Mouse (Mus musculus) intestine, postnatal 0 days (tissue): ENCODE data around the gene Ikzf1. TPM values are rescaled to one million over a fixed set of nuclear protein-coding genes. Genes with fewer than 3 reads are reported as not detected.

Source experiments
- ATAC-seq: fragments of 200-750 bp; cut with Nextera tagmentation; 2 replicates; pipeline ENCODE4 v1.8.0; 2017; ENCODE audit warnings: mild to moderate bottlenecking, moderate TSS enrichment, moderate library complexity
- H3K27ac ChIP-seq: fragments of 300-500 bp; sonication (generic); 2 replicates; pipeline ENCODE4 v1.5.1; 2014; ENCODE audit warnings: mild to moderate bottlenecking, low read depth, low read length, moderate library complexity
- H3K27me3 ChIP-seq: fragments of 300-500 bp; sonication (generic); replicated peaks from 2 replicates; pipeline ENCODE4 v1.6.1; 2014; ENCODE audit warnings: low read length, mixed read lengths; ENCODE audit not compliant: control insufficient read depth, insufficient read depth
- H3K36me3 ChIP-seq: fragments of 300-500 bp; sonication (generic); 2 replicates; pipeline ENCODE4 v1.6.1; 2014; ENCODE audit warnings: mild to moderate bottlenecking, moderate library complexity; ENCODE audit not compliant: control insufficient read depth, insufficient read depth
- H3K4me1 ChIP-seq: fragments of 300-500 bp; sonication (generic); replicated peaks from 2 replicates; pipeline ENCODE4 v1.6.1; 2014; ENCODE audit warnings: antibody characterized with exemption, low read length, mixed read lengths; ENCODE audit not compliant: control insufficient read depth, insufficient read depth
- H3K4me2 ChIP-seq: fragments of 300-500 bp; sonication (generic); replicated peaks from 2 replicates; pipeline ENCODE4 v1.6.1; 2014; ENCODE audit warnings: low read depth, mild to moderate bottlenecking, moderate library complexity
- H3K4me3 ChIP-seq: fragments of 300-500 bp; sonication (generic); 2 replicates; pipeline ENCODE4 v1.5.1; 2014; ENCODE audit warnings: low read depth, low read length
- H3K9ac ChIP-seq: fragments of 300-500 bp; sonication (generic); 2 replicates; pipeline ENCODE4 v1.6.1; 2014; ENCODE audit warnings: mild to moderate bottlenecking, low read depth, low read length
- H3K9me3 ChIP-seq: fragments of 300-500 bp; sonication (generic); 2 replicates; pipeline ENCODE4 v1.6.1; 2016; ENCODE audit warnings: mixed run types; ENCODE audit not compliant: control insufficient read depth
- CTCF ChIP-seq: sonication (generic); IDR thresholded peaks from 2 replicates; pipeline ENCODE4 v1.5.1; 2016; ENCODE audit warnings: low read depth, mild to moderate bottlenecking, control low read depth, antibody characterized with exemption, moderate library complexity
- WGBS: fragments of 180-500 bp; shearing (Covaris S2); extraction: QIAGEN DNeasy Blood & Tissue Kit; methylation state at CpG from one replicate; pipeline ENCODE4 v1.1.7; 2014; 5-methylcytosine and 5-hydroxymethylcytosine counted together
- polyA plus RNA-seq: library from polyadenylated mRNA; unstranded; fragments of >200 nt; fragmentation: Nextera tagmentation; extraction: Ambion mirVana; gene quantifications from 2 replicates; pipeline ENCODE4 v1.2.1, GENCODE M21; 2015

Gene Ikzf1
- polyA plus RNA-seq, 1 experiment from 2014 or later: 0.85 TPM

DNA sequence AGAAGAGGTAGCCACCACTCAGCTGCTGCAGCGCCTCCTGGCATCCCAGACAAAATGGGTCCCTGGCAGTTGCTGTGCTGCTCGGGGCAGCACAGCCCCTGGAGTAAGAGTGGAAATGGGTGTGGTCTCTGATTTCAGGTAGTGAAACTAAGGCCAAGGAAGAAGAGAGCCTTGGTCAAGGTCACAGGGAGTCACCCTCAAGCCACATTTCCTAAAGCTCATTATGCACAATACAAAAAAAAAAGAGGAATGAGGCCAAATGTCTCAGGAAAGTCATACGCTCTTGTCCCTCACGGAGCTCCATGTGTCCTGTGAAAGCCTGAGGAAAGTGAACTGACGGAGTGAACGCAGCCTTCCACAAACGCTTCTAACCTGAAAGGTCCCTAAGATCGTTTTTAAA, 96.9 kb downstream of the Ikzf1 start:
- H3K27ac ChIP-seq: no peak overlapping the region
- H3K27me3 ChIP-seq: no peaks in the 10 kb centered on the region
- no peak overlapping the region for H3K9ac ChIP-seq
- TF ChIP-seq CTCF: no peak
- no peaks in the 10 kb centered on the region for H3K36me3 ChIP-seq
- H3K4me2 ChIP-seq: no peak overlapping the region
- no peaks in the 10 kb centered on the region for H3K9me3 ChIP-seq
- no peaks in the 10 kb centered on the region for H3K4me1 ChIP-seq
- ATAC-seq: no peak
- no peak overlapping the region for H3K4me3 ChIP-seq
- 78% methylated on average over 8 of the region's 8 CpGs for WGBS

DNA sequence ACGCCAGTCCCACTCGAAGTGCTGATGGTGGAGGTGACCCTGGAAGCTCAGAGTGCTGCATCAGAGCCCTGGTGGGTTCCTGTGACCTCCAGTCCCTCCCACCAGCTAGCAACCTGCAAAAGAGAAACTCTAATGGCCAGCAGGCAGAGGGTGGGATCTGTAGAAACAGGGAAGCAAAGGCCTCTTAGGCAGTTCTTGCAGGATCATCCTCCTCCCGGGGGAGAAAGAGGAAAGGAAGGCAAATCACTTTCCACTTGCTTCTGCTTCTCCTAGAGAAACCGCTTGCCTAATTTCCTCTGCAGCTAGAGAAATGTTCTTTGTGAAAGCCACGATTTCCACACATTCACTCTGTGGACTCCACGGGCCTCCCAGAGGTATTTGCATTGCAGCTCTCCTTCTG, 100.7 kb downstream of the Ikzf1 start:
- no peak for ATAC-seq
- H3K4me3 ChIP-seq: no peak overlapping the region
- H3K9ac ChIP-seq: no peak overlapping the region
- no peaks in the 10 kb centered on the region for H3K9me3 ChIP-seq
- H3K27me3 ChIP-seq: no peaks in the 10 kb centered on the region
- no peak for TF ChIP-seq CTCF
- no peak overlapping the region for H3K27ac ChIP-seq
- no peak overlapping the region for H3K4me2 ChIP-seq
- no peaks in the 10 kb centered on the region for H3K36me3 ChIP-seq
- WGBS: 61% methylated on average over 6 of the region's 6 CpGs
- H3K4me1 ChIP-seq: no peaks in the 10 kb centered on the region

DNA sequence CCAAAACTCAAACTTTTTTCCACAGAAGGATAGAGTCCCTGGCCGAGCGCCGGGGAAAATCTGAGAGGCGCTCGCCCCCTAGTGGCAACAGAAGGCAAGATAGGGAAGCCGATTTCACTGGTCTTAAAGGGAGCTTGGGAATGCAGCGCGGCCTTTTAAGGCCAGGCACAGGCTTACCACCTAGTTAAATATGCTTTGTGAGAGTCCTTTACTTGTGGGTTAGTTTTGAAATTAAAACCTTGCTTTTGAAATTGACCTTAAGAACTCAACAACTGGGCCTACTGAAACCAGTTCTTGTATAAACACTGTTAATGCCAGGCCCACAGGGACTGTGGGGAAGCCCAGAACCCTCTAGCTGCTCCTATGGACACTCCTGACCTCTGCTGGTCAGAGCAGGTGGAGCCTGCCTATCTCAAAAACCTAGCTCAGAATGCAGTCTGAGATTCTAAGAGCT, 103.7 kb downstream of the Ikzf1 start:
- H3K4me1 ChIP-seq: no peaks in the 10 kb centered on the region
- peak overlapping the region; percentile 49 for H3K4me2 ChIP-seq
- H3K9ac ChIP-seq: no peak overlapping the region
- 2% methylated on average over 8 of the region's 8 CpGs for WGBS
- peak overlapping the region; percentile 9; the same call in 1 of the 2 replicates for H3K4me3 ChIP-seq
- no peaks in the 10 kb centered on the region for H3K27me3 ChIP-seq
- peak; percentile 90 for ATAC-seq
- no peaks in the 10 kb centered on the region for H3K9me3 ChIP-seq
- no peaks in the 10 kb centered on the region for H3K36me3 ChIP-seq
- no peak overlapping the region for H3K27ac ChIP-seq
- TF ChIP-seq CTCF: peak; percentile 73

DNA sequence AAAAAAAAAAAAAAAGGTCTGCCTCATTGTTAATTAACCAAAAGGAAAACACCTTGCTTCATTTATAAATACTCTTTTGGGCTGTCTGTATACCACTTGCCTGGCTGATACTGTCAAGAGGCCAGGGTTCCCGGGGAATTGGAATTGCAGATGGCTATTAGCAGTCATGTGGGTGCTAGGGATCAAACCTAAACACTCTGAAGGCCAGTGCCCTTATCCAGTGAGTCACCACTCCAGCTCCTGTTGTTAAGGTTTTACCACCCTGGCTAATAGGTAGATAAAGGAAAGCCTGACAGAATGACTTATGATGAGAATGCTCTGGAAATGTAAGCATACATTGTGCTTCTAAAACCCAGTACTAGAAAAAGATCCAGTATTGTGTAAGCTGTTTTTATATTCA, 109.8 kb downstream of the Ikzf1 start:
- H3K4me1 ChIP-seq: no peaks in the 10 kb centered on the region
- no peaks in the 10 kb centered on the region for H3K9me3 ChIP-seq
- H3K4me3 ChIP-seq: no peak overlapping the region
- TF ChIP-seq CTCF: no peak
- no peak overlapping the region for H3K4me2 ChIP-seq
- no peak overlapping the region for H3K9ac ChIP-seq
- no peaks in the 10 kb centered on the region for H3K36me3 ChIP-seq
- ATAC-seq: peak; percentile 90
- H3K27ac ChIP-seq: no peak overlapping the region
- no peaks in the 10 kb centered on the region for H3K27me3 ChIP-seq
- 24% methylated on average over 1 of the region's 1 CpGs for WGBS

DNA sequence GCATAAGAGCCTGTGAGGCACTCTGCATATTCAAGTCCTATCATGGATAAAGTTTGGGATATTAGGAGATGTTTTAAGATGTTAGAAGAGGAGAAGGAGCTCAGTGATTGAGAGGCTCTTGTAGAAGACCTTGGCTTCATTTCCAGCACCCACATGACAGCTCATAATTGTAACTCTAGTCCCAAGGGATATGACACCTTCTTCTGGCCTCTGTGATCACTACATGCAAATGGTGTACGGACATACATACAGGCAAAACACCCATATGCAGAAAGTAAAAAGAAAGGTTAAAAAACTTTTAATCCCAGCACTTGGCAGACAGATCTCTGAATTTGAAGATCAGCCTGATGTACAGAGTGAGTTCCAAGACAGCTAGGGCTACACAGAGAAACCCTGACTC, 113.9 kb downstream of the Ikzf1 start:
- H3K27ac ChIP-seq: no peak overlapping the region
- H3K27me3 ChIP-seq: no peaks in the 10 kb centered on the region
- H3K4me1 ChIP-seq: no peaks in the 10 kb centered on the region
- no peak overlapping the region for H3K4me2 ChIP-seq
- peaks cover 20% of the 10 kb centered on the region for H3K36me3 ChIP-seq
- no peaks in the 10 kb centered on the region for H3K9me3 ChIP-seq
- no peak for TF ChIP-seq CTCF
- no peak overlapping the region for H3K9ac ChIP-seq
- H3K4me3 ChIP-seq: no peak overlapping the region
- 100% methylated on average over 1 of the region's 1 CpGs for WGBS
- no peak for ATAC-seq

DNA sequence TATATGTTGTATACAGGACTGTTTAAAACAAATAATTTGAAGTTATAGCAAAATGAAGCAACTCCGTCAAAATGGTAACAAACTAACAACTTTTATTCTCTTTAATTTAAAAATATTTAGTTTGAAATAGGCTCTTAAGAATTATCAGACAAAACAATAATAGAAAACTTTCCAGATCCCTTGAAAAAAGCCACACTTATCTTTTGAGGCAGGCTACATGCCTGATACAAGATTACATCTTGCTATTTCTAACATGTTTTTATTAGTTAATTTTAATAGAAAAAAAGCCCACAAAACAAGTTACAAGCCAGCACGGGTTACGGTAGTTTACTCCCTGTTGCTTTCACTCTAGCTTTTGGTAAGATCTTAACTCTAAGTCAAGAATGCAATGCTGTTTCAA, 115.5 kb downstream of the Ikzf1 start:
- Histone ChIP-seq H3K27ac (no peak overlapping the region), H3K4me2 (no peak overlapping the region), H3K9ac (no peak overlapping the region), H3K27me3 (no peaks in the 10 kb centered on the region), H3K4me1 (no peaks in the 10 kb centered on the region), H3K9me3 (no peaks in the 10 kb centered on the region), H3K4me3 (no peak overlapping the region), H3K36me3 (peaks cover 20% of the 10 kb centered on the region)
- 95% methylated on average over 3 of the region's 3 CpGs for WGBS
- TF ChIP-seq CTCF: no peak
- no peak for ATAC-seq

DNA sequence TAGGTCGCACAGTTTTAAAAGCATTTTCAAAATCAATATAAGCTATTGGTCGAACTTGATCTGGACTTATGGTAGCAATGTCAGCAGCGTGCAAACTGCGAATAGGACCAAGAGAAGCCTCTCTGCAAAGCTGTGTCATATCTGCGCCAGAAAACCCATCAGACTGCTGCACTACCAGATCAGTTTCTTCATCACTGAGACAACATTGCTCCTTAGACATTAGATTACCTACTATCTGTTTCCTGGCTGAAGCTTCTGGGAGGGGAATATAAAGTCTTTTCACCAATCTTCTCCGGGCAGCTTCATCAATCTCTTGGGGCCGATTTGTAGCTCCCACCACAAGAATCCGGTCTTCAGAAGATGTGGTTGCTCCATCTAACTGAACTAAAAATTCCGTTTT, 116.3 kb downstream of the Ikzf1 start:
- Histone ChIP-seq H3K9me3 (no peaks in the 10 kb centered on the region), H3K27me3 (no peaks in the 10 kb centered on the region), H3K27ac (no peak overlapping the region; the same call in 1 of the 2 replicates), H3K36me3 (peaks cover 20% of the 10 kb centered on the region), H3K4me2 (no peak overlapping the region), H3K4me3 (no peak overlapping the region), H3K9ac (no peak overlapping the region), H3K4me1 (no peaks in the 10 kb centered on the region)
- ATAC-seq: no peak
- WGBS: 91% methylated on average over 9 of the region's 9 CpGs
- TF ChIP-seq CTCF: no peak
